Mouse (Mus musculus) heart, embryonic 14.5 days (tissue): ENCODE measurements around the gene Fam169a. TPM values are rescaled to one million over a fixed set of nuclear protein-coding genes. Genes with fewer than 3 reads are reported as not detected.

ENCODE experiments used
- ATAC-seq: fragments of 200-750 bp; cut with Nextera tagmentation; 2 replicates; pipeline ENCODE4 v1.8.0; 2017; ENCODE audit warnings: low read depth, moderate TSS enrichment; ENCODE audit not compliant: insufficient number of reproducible peaks, insufficient read depth, low FRiP score
- H3K27ac ChIP-seq, 2 experiments: fragments of 200-500 bp in 1 of 2; fragments of 300-500 bp in 1 of 2; sonication (generic) in 1 of 2; replicated peaks in 1 of 2; 2 replicates each; pipeline ENCODE4 v1.5.1; 2012 to 2014; ENCODE audit warnings: low read depth in 2 of 2, low read length in 2 of 2, control low read depth in 1 of 2, mild to moderate bottlenecking in 1 of 2, mixed read lengths in 1 of 2; ENCODE audit not compliant: control insufficient read depth in 1 of 2, insufficient read depth in 1 of 2
- H3K27me3 ChIP-seq: fragments of 300-500 bp; sonication (generic); 2 replicates; pipeline ENCODE4 v1.6.1; 2014; ENCODE audit warnings: mild to moderate bottlenecking, low read length, control low read depth; ENCODE audit not compliant: control insufficient read depth, insufficient read depth
- H3K36me3 ChIP-seq: fragments of 300-500 bp; sonication (generic); 2 replicates; pipeline ENCODE4 v1.6.1; 2014; ENCODE audit warnings: mild to moderate bottlenecking, control low read depth, low read length, mixed read lengths; ENCODE audit not compliant: control insufficient read depth, insufficient read depth
- H3K4me1 ChIP-seq, 2 experiments: fragments of 200-500 bp in 1 of 2; fragments of 300-500 bp in 1 of 2; sonication (generic) in 1 of 2; 2 replicates each; pipeline ENCODE4 v1.6.1; 2012 to 2014; ENCODE audit warnings: low read length in 2 of 2, control low read depth in 1 of 2, mixed read lengths in 1 of 2; ENCODE audit not compliant: control insufficient read depth in 2 of 2, insufficient read depth in 2 of 2
- H3K4me2 ChIP-seq: fragments of 300-500 bp; sonication (generic); 2 replicates; pipeline ENCODE4 v1.6.1; 2014; ENCODE audit warnings: mild to moderate bottlenecking, low read length
- H3K4me3 ChIP-seq, 2 experiments: fragments of 200-500 bp in 1 of 2; fragments of 300-500 bp in 1 of 2; sonication (generic) in 1 of 2; 2 replicates each; pipeline ENCODE4 v1.5.1; 2012 to 2014; ENCODE audit warnings: low read length in 2 of 2, mild to moderate bottlenecking in 2 of 2, control low read depth in 1 of 2, low read depth in 1 of 2, moderate library complexity in 1 of 2; ENCODE audit not compliant: control insufficient read depth in 1 of 2, insufficient read depth in 1 of 2
- H3K9ac ChIP-seq: fragments of 300-500 bp; sonication (generic); 2 replicates; pipeline ENCODE4 v1.6.1; 2014; ENCODE audit warnings: mild to moderate bottlenecking, low read length
- H3K9me3 ChIP-seq: fragments of 300-500 bp; sonication (generic); 2 replicates; pipeline ENCODE4 v1.6.1; 2016; ENCODE audit warnings: low read length, control low read depth; ENCODE audit not compliant: control insufficient read depth
- WGBS: fragments of 180-500 bp; shearing (Covaris S2); extraction: QIAGEN DNeasy Blood & Tissue Kit; methylation state at CpG from one replicate; pipeline ENCODE4 v1.1.7; 2014; 5-methylcytosine and 5-hydroxymethylcytosine counted together
- polyA plus RNA-seq: library from polyadenylated mRNA; unstranded; fragments of >200 nt; fragmentation: Nextera tagmentation; extraction: Ambion mirVana; gene quantifications from 2 replicates; pipeline ENCODE4 v1.2.1, GENCODE M21; 2014

Fam169a gene
- polyA plus RNA-seq = 6.8 and 7.1 TPM in 2 replicates

GRCm38 (mm10) chr13:97066649-97067550 is at the start of gene Fam169a:
Gene Fam169a, plus strand, starts transcription at chr13:97067286.
- H3K4me2 ChIP-seq = no peak within 1 kb of the TSS
- H3K9ac ChIP-seq = no peak within 1 kb of the TSS
- 64% methylated on average over 15 of the region's 15 CpGs for WGBS
- H3K36me3 ChIP-seq = no peaks in the 10 kb centered on the region
- no peak for ATAC-seq
- peaks cover 0 to 3% of the 10 kb centered on the region in 2 experiments; a peak in 1 of 4 replicates for H3K4me1 ChIP-seq
- no peak within 1 kb of the TSS for H3K27ac ChIP-seq
- no peak within 1 kb of the TSS for H3K4me3 ChIP-seq
- H3K27me3 ChIP-seq = peaks cover 4% of the 10 kb centered on the region; the same call in 1 of the 2 replicates
- no peaks in the 10 kb centered on the region for H3K9me3 ChIP-seq

- no peak overlapping the region for H3K9ac ChIP-seq
- no peak overlapping the region for H3K4me3 ChIP-seq
- WGBS = 80% methylated on average over 3 of the region's 3 CpGs
- no peaks in the 10 kb centered on the region for H3K27me3 ChIP-seq
- H3K27ac ChIP-seq = no peak overlapping the region
- no peak for ATAC-seq
- no peak overlapping the region for H3K4me2 ChIP-seq
- no peaks in the 10 kb centered on the region for H3K36me3 ChIP-seq
- 0 out of 2 replicates have a peak, but pooled peaks cover 3% of the 10 kb centered on the region for H3K9me3 ChIP-seq
- peaks cover 5 to 9% of the 10 kb centered on the region in 2 experiments; a peak in 3 of 4 replicates for H3K4me1 ChIP-seq
These were observed 49.4 kb upstream of the Fam169a start for GRCm38 (mm10) chr13:97017711-97018110.

GRCm38 (mm10) chr13:97020122-97020521 is 47.0 kb upstream of the Fam169a start:
- no peak overlapping the region for H3K27ac ChIP-seq
- no peaks in the 10 kb centered on the region for H3K27me3 ChIP-seq
- 0 out of 2 replicates have a peak, but pooled peaks cover 3% of the 10 kb centered on the region for H3K9me3 ChIP-seq
- 87% methylated on average over 5 of the region's 5 CpGs for WGBS
- no peak overlapping the region for H3K4me3 ChIP-seq
- H3K36me3 ChIP-seq = no peaks in the 10 kb centered on the region
- H3K4me2 ChIP-seq = no peak overlapping the region
- no peak for ATAC-seq
- peaks cover 5 to 9% of the 10 kb centered on the region in 2 experiments; a peak in 3 of 4 replicates for H3K4me1 ChIP-seq
- H3K9ac ChIP-seq = no peak overlapping the region

- no peak overlapping the region for H3K9ac ChIP-seq
- H3K27me3 ChIP-seq = no peaks in the 10 kb centered on the region
- peak overlapping the region; percentile 19 to 27; a peak in 1 of 4 replicates for H3K27ac ChIP-seq
- peaks cover 5 to 9% of the 10 kb centered on the region in 2 experiments; a peak in 3 of 4 replicates for H3K4me1 ChIP-seq
- H3K4me2 ChIP-seq = no peak overlapping the region
- H3K4me3 ChIP-seq = no peak overlapping the region
- no peak for ATAC-seq
- 3% methylated on average over 4 of the region's 4 CpGs for WGBS
- no peaks in the 10 kb centered on the region for H3K36me3 ChIP-seq
- H3K9me3 ChIP-seq = no peaks in the 10 kb centered on the region
These were observed 45.2 kb upstream of the Fam169a start for GRCm38 (mm10) chr13:97021906-97022305.

- Histone ChIP-seq H3K36me3 (no peaks in the 10 kb centered on the region), H3K4me3 (no peak overlapping the region), H3K27me3 (no peaks in the 10 kb centered on the region), H3K27ac (no peak overlapping the region), H3K4me2 (no peak overlapping the region), H3K9me3 (no peaks in the 10 kb centered on the region), H3K9ac (no peak overlapping the region), H3K4me1 (peaks cover 0 to 2% of the 10 kb centered on the region in 2 experiments; a peak in 1 of 4 replicates)
- ATAC-seq = no peak
- WGBS = 78% methylated on average over 13 of the region's 13 CpGs
These were observed 37.0 kb upstream of the Fam169a start for GRCm38 (mm10) chr13:97030075-97030474.

- no peak within 1 kb of the TSS for H3K4me2 ChIP-seq
- H3K27ac ChIP-seq = no peak within 1 kb of the TSS
- H3K9me3 ChIP-seq = no peaks in the 10 kb centered on the region
- no peaks in the 10 kb centered on the region for H3K36me3 ChIP-seq
- no peak within 1 kb of the TSS for H3K4me3 ChIP-seq
- 74% methylated on average over 2 of the region's 2 CpGs for WGBS
- H3K27me3 ChIP-seq = no peaks in the 10 kb centered on the region
- peaks cover 0 to 2% of the 10 kb centered on the region in 2 experiments; a peak in 1 of 4 replicates for H3K4me1 ChIP-seq
- ATAC-seq = no peak
- H3K9ac ChIP-seq = no peak within 1 kb of the TSS
These were observed 32.8 kb upstream of the Fam169a start, which contains the start of gene 1700029F12Rik for GRCm38 (mm10) chr13:97034262-97034661. Gene 1700029F12Rik, minus strand, starts transcription at chr13:97034362.

GRCm38 (mm10) chr13:97051158-97051557 is 15.9 kb upstream of the Fam169a start:
- H3K27me3 ChIP-seq = no peaks in the 10 kb centered on the region
- no peak overlapping the region for H3K4me2 ChIP-seq
- H3K9me3 ChIP-seq = no peaks in the 10 kb centered on the region
- 66% methylated on average over 6 of the region's 6 CpGs for WGBS
- ATAC-seq = no peak
- H3K4me1 ChIP-seq = no peaks in the 10 kb centered on the region
- H3K4me3 ChIP-seq = no peak overlapping the region
- H3K27ac ChIP-seq = no peak overlapping the region
- H3K36me3 ChIP-seq = no peaks in the 10 kb centered on the region
- no peak overlapping the region for H3K9ac ChIP-seq
